Mouse (Mus musculus) embryonic facial prominence, embryonic 10.5 days (tissue): ENCODE measurements around the gene Sgip1. TPM values are rescaled to one million over a fixed set of nuclear protein-coding genes. Genes with fewer than 3 reads are reported as not detected.

Experiments
- DNase-seq: peaks from one replicate; pipeline ENCODE4 v3.0.0-alpha.2; 2017; ENCODE audit warnings: low spot score
- H3K27ac ChIP-seq: fragments of 300-500 bp; sonication (generic); replicated peaks from 2 replicates; pipeline ENCODE4 v1.5.1; 2016; ENCODE audit warnings: mild to moderate bottlenecking
- H3K27me3 ChIP-seq: fragments of 300-500 bp; sonication (generic); replicated peaks from 2 replicates; pipeline ENCODE4 v1.6.1; 2016; ENCODE audit warnings: low read depth, mild to moderate bottlenecking; ENCODE audit not compliant: poor library complexity, severe bottlenecking
- H3K36me3 ChIP-seq: fragments of 300-500 bp; sonication (generic); replicated peaks from 2 replicates; pipeline ENCODE4 v1.6.1; 2016; ENCODE audit warnings: mild to moderate bottlenecking, moderate library complexity
- H3K4me1 ChIP-seq: fragments of 300-500 bp; sonication (generic); 2 replicates; pipeline ENCODE4 v1.6.1; 2016
- H3K4me3 ChIP-seq: fragments of 300-500 bp; sonication (generic); 2 replicates; pipeline ENCODE4 v1.5.1; 2016; ENCODE audit warnings: mild to moderate bottlenecking, moderate library complexity
- H3K9me3 ChIP-seq: fragments of 300-500 bp; sonication (generic); 2 replicates; pipeline ENCODE4 v1.6.1; 2016; ENCODE audit warnings: mild to moderate bottlenecking
- WGBS: fragments of 180-500 bp; shearing (Covaris S2); methylation state at CpG from one replicate; pipeline ENCODE4 v1.1.7; 2016; 5-methylcytosine and 5-hydroxymethylcytosine counted together
- polyA plus RNA-seq: library from polyadenylated mRNA; unstranded; fragments of >200 nt; fragmentation: Nextera tagmentation; extraction: Ambion mirVana; gene quantifications from 2 replicates; pipeline ENCODE4 v1.2.1, GENCODE M21; 2016

Gene Sgip1
- polyA plus RNA-seq, 1 experiment from 2014 or later, result 10.9 TPM

GRCm38 (mm10) chr4:102821786-102822185 lies 80.7 kb downstream of the Sgip1 start:
- DNase-seq, result no peak
- H3K4me3 ChIP-seq, result no peak overlapping the region
- H3K27ac ChIP-seq, result no peak overlapping the region
- no peaks in the 10 kb centered on the region for H3K36me3 ChIP-seq
- H3K9me3 ChIP-seq, result no peaks in the 10 kb centered on the region
- H3K27me3 ChIP-seq, result no peaks in the 10 kb centered on the region
- H3K4me1 ChIP-seq, result peaks cover 25% of the 10 kb centered on the region
- 69% methylated on average over 4 of the region's 4 CpGs for WGBS

DNA sequence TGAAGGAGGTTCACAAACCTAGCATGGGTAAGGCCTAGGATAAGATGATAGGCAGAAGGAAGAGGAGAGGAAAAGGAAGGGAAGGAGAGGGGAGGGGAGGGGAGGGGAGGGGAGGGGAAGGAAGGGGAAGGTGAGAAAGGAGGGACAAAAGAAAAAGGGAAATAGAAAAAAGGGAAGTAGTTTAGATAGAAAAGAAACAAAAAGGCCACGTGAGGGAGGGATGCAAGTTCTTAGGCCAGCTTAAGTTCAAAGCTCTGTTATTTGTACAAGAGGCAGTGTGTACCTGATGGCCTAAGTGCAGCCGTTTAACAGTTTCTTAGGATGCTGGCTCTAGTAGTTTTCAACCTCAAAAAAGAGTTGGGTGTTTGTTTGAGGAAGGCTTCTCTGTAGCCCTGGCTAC lies 83.4 kb downstream of the Sgip1 start:
- peaks cover 22% of the 10 kb centered on the region for H3K4me1 ChIP-seq
- no peaks in the 10 kb centered on the region for H3K9me3 ChIP-seq
- H3K4me3 ChIP-seq, result no peak overlapping the region
- 75% methylated on average over 2 of the region's 2 CpGs for WGBS
- no peak overlapping the region for H3K27ac ChIP-seq
- DNase-seq, result no peak
- H3K36me3 ChIP-seq, result no peaks in the 10 kb centered on the region
- no peaks in the 10 kb centered on the region for H3K27me3 ChIP-seq

GRCm38 (mm10) chr4:102826159-102826558 lies 85.1 kb downstream of the Sgip1 start:
- H3K4me1 ChIP-seq, result peaks cover 18% of the 10 kb centered on the region
- no peaks in the 10 kb centered on the region for H3K36me3 ChIP-seq
- H3K9me3 ChIP-seq, result no peaks in the 10 kb centered on the region
- H3K4me3 ChIP-seq, result no peak overlapping the region
- no peaks in the 10 kb centered on the region for H3K27me3 ChIP-seq
- 86% methylated on average over 2 of the region's 2 CpGs for WGBS
- no peak overlapping the region for H3K27ac ChIP-seq
- DNase-seq, result no peak

- H3K27ac ChIP-seq, result no peak overlapping the region
- 75% methylated on average over 2 of the region's 2 CpGs for WGBS
These were observed 87.4 kb downstream of the Sgip1 start for GRCm38 (mm10) chr4:102828518-102828917.

GRCm38 (mm10) chr4:102833191-102833590 lies 92.1 kb downstream of the Sgip1 start:
- Histone ChIP-seq H3K9me3 (no peaks in the 10 kb centered on the region), H3K4me1 (no peaks in the 10 kb centered on the region), H3K27ac (no peak overlapping the region), H3K36me3 (no peaks in the 10 kb centered on the region), H3K4me3 (no peak overlapping the region), H3K27me3 (no peaks in the 10 kb centered on the region)
- no peak for DNase-seq
- WGBS, result 92% methylated on average over 1 of the region's 1 CpGs

More at GRCm38 (mm10) chr4:102828518-102828917, 87.4 kb downstream of the Sgip1 start:
- Histone ChIP-seq H3K27me3 (no peaks in the 10 kb centered on the region), H3K4me3 (no peak overlapping the region), H3K4me1 (0 out of 2 replicates have a peak, but pooled peaks cover 7% of the 10 kb centered on the region), H3K9me3 (no peaks in the 10 kb centered on the region), H3K36me3 (no peaks in the 10 kb centered on the region)
- DNase-seq, result no peak

DNA sequence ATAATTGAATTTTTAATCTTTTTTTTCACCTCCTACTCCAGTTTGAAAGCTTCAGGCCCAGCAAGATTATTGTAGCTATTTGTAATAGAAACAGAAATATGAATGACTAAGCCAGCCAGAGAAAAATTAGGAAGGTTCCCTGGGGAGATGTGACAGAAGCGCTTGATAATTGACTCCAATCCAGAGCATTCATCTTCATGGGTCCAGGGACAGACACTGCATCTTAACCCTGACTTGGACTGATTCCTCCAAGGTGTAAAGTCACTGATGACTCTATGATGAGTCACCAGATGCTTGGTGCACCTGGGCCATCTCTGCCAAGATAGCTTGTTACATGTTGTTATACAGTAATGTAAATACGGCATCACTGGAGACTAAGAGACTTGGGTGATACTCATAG lies 92.6 kb downstream of the Sgip1 start:
- 90% methylated on average over 2 of the region's 2 CpGs for WGBS
- no peaks in the 10 kb centered on the region for H3K27me3 ChIP-seq
- no peaks in the 10 kb centered on the region for H3K4me1 ChIP-seq
- no peaks in the 10 kb centered on the region for H3K36me3 ChIP-seq
- no peak overlapping the region for H3K4me3 ChIP-seq
- no peaks in the 10 kb centered on the region for H3K9me3 ChIP-seq
- no peak for DNase-seq
- H3K27ac ChIP-seq, result no peak overlapping the region

DNA sequence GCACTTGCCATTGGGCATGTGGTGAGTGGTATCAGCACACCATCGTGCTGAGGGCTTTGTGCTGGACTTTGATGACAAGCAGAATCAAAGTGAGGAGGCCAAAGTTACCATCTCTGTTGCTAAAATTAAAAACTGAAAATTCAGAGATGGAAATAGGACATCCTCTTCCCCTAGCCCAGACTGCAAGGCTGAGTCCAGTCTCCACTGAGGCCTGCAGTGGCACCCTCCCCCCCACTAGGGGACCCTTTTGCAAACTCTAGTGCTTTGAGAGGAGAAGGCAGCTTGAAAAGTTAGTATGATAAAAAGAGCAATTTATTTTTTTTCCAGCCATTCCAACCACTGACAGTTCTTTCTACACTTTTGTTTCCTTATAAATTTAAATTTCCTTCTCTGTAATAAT lies 93.6 kb downstream of the Sgip1 start:
- DNase-seq, result no peak
- Histone ChIP-seq H3K4me3 (no peak overlapping the region), H3K27me3 (no peaks in the 10 kb centered on the region), H3K4me1 (no peaks in the 10 kb centered on the region), H3K9me3 (no peaks in the 10 kb centered on the region), H3K36me3 (no peaks in the 10 kb centered on the region), H3K27ac (no peak overlapping the region)
- WGBS, result 76% methylated on average over 1 of the region's 1 CpGs

DNA sequence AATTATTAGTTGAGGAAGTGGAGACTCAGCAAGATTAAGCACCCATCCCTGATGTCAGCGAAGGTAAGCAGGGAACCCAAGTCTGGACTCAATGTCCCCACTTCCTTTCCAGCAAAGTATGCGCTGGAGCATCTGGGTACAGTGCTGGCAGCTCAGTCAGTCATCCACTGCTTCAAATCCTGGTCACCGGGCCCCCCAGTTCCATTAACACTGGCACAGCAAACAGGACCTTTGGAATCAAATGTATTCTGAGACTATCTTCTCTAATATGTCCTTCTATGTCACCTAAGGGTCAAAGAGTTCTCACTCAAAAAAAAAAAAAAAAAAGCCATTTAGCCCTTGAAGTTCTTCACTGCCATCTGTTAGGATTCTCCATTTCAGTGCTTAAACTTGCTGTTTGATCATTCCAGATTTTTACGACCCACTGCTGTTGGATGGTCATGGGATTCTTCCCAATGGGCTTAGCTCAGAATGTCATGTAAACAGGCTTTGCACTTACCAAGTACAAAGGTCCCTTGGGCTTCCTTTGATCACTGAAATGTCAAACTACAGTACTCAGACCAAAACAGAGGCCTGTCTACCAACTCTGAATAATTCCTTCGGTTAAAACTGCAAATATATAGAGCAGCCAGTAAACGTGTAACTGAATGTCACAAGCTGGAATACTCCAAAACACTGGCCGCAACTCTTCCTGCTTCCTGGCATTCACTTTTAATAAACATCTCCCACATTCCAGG lies 99.1 kb downstream of the Sgip1 start:
- WGBS, result 79% methylated on average over 7 of the region's 7 CpGs
- no peak for DNase-seq
- H3K27me3 ChIP-seq, result no peaks in the 10 kb centered on the region
- no peaks in the 10 kb centered on the region for H3K9me3 ChIP-seq
- H3K27ac ChIP-seq, result no peak overlapping the region
- no peaks in the 10 kb centered on the region for H3K36me3 ChIP-seq
- peaks cover 4% of the 10 kb centered on the region; the same call in 1 of the 2 replicates for H3K4me1 ChIP-seq
- H3K4me3 ChIP-seq, result no peak overlapping the region

- no peak for DNase-seq
- H3K4me3 ChIP-seq, result no peak overlapping the region
- no peaks in the 10 kb centered on the region for H3K36me3 ChIP-seq
- no peak overlapping the region for H3K27ac ChIP-seq
- no peaks in the 10 kb centered on the region for H3K27me3 ChIP-seq
- H3K4me1 ChIP-seq, result peaks cover 4% of the 10 kb centered on the region; the same call in 1 of the 2 replicates
- 81% methylated on average over 11 of the region's 11 CpGs for WGBS
- H3K9me3 ChIP-seq, result no peaks in the 10 kb centered on the region
These were observed 100.0 kb downstream of the Sgip1 start for GRCm38 (mm10) chr4:102840956-102841729.

DNA sequence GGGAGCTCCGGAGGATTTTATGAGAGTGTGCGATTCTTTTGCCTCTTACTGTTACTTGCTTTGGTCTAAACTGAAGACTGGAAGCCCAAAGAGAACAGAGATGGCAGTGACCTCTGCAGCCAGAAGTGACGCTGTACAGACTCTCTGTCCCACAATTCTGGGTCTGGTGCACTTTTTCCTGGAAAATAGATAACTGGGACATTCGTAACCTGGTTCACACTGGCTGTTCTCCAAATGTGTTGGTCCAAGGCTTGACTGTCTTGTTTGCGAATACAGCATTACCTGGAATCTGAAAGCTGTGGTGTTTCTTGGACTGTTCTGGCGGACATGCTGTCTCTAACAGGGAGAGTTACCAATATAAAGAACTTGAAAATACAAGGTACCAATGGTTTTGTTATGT lies 109.4 kb downstream of the Sgip1 start:
- H3K4me1 ChIP-seq, result peaks cover 13% of the 10 kb centered on the region
- no peak overlapping the region for H3K27ac ChIP-seq
- DNase-seq, result no peak
- 93% methylated on average over 6 of the region's 6 CpGs for WGBS
- H3K9me3 ChIP-seq, result no peaks in the 10 kb centered on the region
- H3K4me3 ChIP-seq, result no peak overlapping the region
- H3K36me3 ChIP-seq, result no peaks in the 10 kb centered on the region
- no peaks in the 10 kb centered on the region for H3K27me3 ChIP-seq

GRCm38 (mm10) chr4:102851161-102851560 lies 110.1 kb downstream of the Sgip1 start:
- no peak overlapping the region for H3K27ac ChIP-seq
- H3K36me3 ChIP-seq, result no peaks in the 10 kb centered on the region
- no peaks in the 10 kb centered on the region for H3K27me3 ChIP-seq
- 73% methylated on average over 1 of the region's 1 CpGs for WGBS
- peaks cover 17% of the 10 kb centered on the region for H3K4me1 ChIP-seq
- no peaks in the 10 kb centered on the region for H3K9me3 ChIP-seq
- H3K4me3 ChIP-seq, result no peak overlapping the region
- no peak for DNase-seq

DNA sequence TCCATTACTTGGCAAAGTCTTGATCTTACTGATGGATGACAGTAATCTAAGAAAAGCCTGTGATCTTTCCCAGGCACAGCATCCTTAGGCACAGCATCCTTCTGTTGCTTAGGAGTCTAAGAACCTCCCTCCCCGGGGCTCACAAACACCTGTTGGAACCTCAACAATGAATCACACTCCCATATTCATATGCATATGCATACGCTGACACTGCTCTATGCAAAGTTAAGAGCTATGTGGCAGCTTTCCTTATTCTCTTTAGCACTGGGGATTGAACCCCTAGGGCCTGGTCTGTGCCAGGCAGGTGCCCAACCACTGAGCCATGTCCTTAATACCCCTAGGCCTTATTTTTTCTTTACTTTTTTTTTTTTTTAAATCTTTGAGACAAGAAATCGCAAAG lies 111.2 kb downstream of the Sgip1 start:
- Histone ChIP-seq H3K4me1 (peaks cover 18% of the 10 kb centered on the region), H3K9me3 (no peaks in the 10 kb centered on the region), H3K27ac (no peak overlapping the region), H3K27me3 (no peaks in the 10 kb centered on the region), H3K4me3 (no peak overlapping the region), H3K36me3 (no peaks in the 10 kb centered on the region)
- no peak for DNase-seq
- 85% methylated on average over 3 of the region's 3 CpGs for WGBS

- Histone ChIP-seq H3K27ac (no peak overlapping the region), H3K4me3 (no peak overlapping the region), H3K36me3 (no peaks in the 10 kb centered on the region), H3K4me1 (peaks cover 18% of the 10 kb centered on the region), H3K9me3 (no peaks in the 10 kb centered on the region), H3K27me3 (no peaks in the 10 kb centered on the region)
- no peak for DNase-seq
- 82% methylated on average over 5 of the region's 5 CpGs for WGBS
These were observed 111.7 kb downstream of the Sgip1 start for GRCm38 (mm10) chr4:102852808-102853207.
